Mouse (Mus musculus): ENCODE measurements around the gene Gm20388.

Gm20388 gene

GRCm38 (mm10) chr8:123732332-123732731, 3821.7 kb downstream of the Gm20388 start:
- DNase-seq (ENCODE audit: low spot score): no peak

DNA sequence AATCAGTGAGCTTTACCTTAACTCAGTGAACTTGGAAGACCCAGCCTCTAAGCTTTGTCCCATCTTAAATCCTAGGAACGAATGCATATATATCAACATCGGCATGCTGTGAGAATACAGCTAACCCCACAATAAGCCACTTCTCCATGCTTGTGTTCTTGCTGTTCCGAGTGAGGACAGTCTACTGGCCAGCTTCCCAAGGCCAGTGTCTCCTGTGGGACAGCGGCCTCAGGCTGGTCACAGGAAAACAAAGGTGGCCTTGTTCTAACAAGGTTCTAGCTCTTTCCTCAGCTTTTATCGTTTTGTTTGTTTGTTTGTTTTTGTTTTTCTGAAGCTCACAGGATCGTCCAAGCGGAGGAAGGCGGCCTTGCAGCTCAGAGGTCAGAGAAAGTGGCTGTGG, 3823.8 kb downstream of the Gm20388 start:
- no peak for DNase-seq (ENCODE audit: low spot score)

GRCm38 (mm10) chr8:123736974-123737373, 3826.3 kb downstream of the Gm20388 start:
- no peak for DNase-seq (ENCODE audit: low spot score)

DNA sequence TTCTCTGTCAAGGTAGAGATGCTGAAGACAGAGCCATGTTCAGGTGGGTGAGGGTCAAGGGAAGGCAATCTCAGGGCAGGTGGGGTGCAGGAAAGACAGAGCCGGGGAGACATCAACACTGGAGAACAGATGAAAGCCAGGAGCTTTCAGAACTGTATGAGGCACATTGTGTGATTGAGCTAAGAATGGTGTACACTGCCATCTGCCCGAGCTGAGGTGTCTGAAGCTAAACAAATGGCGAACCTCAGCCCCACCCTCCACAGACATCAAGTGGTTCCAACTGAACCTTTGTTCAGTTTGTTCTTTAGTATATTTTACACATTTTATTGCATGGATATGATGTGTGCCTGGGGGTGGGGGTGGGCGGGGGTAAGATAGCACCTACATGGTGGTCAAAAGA, 3829.6 kb downstream of the Gm20388 start:
- no peak for DNase-seq (ENCODE audit: low spot score)

DNA sequence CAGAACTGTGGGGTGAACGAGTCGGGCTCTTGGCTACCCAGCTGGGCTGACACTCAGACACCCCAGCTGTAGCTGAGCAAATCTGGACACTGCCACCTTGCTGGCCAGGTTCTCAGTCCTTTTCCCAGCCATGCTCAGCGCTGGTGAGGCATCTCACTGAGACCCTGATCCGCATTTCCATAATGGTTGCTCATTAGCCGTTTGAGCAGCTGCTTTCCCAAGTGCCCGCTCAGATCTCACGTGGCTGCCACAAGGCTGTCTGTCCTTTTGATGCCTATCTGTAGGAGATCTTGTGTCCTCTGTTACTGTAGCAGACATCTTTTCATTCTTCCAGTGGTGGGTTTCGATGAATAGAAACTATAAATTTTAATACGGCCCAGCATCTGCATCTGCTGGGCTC, 3830.6 kb downstream of the Gm20388 start:
- DNase-seq (ENCODE audit: low spot score): no peak

DNA sequence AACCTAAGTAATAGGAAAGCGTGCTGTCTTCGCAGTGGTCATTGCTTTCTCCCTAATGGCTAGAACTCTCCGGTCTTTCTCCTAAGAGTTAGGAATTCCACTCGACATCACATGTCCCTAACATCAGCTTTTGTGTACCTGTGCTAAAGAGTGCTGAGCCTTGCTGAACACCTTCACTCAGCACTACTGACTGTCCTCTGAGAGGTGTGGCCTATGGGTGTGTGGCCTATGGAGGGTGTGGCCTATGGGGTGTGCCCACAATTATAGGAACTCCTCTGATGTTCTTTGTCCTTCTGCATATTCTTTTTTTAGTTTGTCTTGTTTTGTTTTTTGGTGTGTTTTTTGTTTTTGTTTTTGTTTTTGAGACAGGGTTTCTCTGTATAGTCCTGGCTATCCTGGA, 3835.8 kb downstream of the Gm20388 start:
- DNase-seq (ENCODE audit: low spot score): no peak

- DNase-seq (ENCODE audit: low spot score): no peak
Measured at GRCm38 (mm10) chr8:123747772-123748171, 3837.1 kb downstream of the Gm20388 start.

- DNase-seq (ENCODE audit: low spot score): no peak
Measured at GRCm38 (mm10) chr8:123750171-123750693, 3839.6 kb downstream of the Gm20388 start.

- no peak for DNase-seq (ENCODE audit: low spot score)
Measured at GRCm38 (mm10) chr8:123752773-123753468, 3842.3 kb downstream of the Gm20388 start.

DNA sequence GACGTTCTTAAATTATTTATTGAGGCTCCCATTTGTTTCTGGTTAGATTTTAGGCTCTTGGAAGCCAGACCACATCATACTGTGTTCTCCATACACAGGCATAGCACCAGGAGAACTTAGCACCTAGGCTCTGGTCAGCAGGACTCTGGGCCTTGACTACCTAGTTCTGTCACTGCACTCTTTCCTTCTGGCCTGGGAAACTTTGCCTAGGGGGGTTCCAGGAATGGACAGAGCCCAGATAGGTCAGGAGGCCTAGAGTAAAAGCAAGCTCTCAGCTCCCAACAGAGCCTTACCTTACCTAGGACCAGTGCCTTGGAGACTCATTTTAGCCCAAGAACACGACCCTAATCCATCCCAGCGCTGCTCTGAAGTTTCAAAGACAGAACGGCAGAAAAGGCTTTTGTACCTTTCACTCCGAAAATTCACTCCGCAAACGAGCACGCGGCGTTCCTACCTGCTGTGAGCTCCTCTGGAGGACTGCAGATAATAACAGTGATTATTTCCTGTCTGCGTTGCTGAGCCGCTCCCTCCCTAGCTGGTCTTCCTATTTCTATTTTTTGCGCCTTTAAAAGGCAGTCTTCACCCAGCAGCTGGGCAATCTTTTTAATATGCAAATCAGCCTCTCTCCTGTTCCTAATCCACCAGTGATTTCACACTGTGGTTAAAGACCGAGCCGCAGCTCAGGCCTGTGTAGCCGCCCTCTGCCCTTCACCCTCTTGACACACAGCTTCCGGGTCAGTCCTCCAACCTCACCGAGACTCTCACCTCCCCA, 3843.1 kb downstream of the Gm20388 start:
- DNase-seq (ENCODE audit: low spot score): no peak

DNA sequence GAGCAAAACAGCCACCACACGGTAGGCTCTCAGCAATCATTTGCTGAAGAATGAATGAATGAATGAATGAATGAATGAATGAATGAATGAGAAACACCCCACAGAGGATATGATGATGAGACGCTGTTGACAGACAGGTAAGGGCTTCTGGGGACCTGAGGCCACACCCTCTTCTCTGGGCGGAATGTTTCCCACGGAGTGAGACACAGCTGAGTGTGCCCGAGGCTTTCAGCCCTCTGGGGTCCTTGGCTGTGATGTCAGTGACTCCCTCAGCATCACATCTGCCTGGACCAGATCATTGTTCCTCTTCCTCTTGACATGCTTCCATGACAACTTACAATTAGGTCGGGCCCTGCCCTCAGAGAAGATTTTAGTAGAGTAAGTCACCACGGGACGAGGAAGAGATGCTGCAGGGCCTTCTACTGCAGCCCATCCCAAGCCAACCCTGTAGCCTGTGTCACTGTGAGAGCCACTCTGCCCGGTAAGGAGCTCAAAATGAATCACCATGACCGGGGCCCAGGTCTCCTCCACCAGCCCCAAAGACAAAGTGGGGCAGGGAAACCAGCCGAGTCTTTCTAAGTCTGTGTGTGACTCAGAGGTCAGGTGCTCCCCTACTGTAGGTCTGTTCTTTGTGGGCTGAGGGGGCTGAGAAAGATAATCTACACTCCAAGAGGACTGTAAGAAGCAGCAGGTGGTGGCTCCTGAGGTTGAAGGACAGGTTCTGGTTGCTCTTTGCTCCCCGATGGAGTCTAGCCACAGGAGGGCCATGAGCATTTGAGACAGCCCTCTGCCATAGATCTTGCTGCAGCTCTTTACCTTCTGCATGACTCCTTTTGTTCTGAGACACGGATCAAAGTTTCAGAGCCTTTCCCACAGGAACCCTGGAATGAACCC, 3844.1 kb downstream of the Gm20388 start:
- DNase-seq (ENCODE audit: low spot score): no peak

- no peak for DNase-seq (ENCODE audit: low spot score)
Measured at GRCm38 (mm10) chr8:123756901-123757300, 3846.3 kb downstream of the Gm20388 start.

DNA sequence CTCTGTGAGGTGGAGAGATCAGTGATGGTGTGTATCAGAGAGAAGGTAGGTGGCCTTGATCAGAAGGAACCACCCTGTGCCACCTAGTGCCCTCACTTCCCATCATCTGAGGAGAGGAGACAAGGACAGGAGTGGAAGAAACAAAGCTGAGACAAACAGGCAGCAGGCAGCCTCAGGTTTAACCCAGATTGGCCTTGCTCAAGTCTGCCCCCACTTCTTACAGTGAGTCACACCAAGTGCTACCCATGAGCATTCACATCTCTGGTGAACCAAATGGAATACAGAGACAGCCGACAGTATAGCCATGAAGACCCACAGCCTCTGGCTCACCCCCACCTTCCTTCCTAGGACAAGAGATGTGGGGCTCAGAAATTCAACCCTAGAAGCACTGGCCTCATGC, 3848.3 kb downstream of the Gm20388 start:
- DNase-seq (ENCODE audit: low spot score): no peak

GRCm38 (mm10) chr8:123759933-123760332, 3849.3 kb downstream of the Gm20388 start:
- no peak for DNase-seq (ENCODE audit: low spot score)

- no peak for DNase-seq (ENCODE audit: low spot score)
Measured at GRCm38 (mm10) chr8:123760579-123760978, 3849.9 kb downstream of the Gm20388 start.

DNA sequence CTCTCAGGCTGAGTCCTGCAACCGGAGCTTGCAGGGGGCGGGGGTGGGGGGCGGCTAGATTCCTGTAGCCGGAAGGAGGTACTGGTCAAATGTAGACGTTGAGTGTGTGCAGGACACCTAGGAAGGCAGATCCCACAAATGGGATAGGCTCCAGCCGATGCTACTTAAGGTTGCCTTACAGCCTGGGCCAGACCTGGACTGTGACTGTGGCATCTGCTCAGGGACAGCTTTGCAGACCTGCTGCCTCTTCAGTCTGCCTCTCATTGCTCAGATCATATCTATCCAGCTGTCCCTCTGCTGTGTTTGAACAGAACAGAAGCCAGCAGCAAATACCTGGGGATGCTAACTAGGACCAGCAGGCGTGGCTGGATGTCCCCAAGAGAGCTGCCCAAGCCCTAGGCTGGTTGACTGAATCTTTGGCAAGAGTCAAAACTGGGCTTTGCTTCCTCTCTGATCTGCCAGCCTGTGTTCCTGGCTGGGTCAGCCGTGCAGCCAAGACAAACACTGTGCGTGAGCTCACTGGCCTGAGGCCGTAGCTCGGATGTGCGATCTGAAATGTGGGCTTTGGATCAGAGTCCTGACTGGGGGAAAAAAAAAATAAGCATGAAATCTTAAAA, 3850.7 kb downstream of the Gm20388 start:
- DNase-seq (ENCODE audit: low spot score): no peak

DNA sequence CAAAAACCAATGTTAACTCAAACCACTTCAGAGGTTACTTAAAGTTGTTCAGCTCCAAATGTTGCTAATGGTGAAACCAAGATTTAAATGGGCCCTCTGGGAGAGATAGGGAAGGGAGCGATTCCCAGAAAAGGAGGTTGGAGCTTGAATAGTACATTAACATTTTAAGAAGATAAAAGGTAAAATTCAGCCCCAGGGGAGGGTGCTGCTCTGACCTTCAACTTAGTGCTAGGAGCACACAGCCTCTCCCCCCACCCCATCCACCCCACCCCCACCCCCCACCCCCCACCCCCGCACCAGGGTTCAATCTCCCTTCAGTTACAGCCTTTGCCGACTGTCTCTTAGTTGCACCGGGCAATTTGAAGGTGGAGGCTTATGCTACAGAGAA, 3851.2 kb downstream of the Gm20388 start:
- no peak for DNase-seq (ENCODE audit: low spot score)

DNA sequence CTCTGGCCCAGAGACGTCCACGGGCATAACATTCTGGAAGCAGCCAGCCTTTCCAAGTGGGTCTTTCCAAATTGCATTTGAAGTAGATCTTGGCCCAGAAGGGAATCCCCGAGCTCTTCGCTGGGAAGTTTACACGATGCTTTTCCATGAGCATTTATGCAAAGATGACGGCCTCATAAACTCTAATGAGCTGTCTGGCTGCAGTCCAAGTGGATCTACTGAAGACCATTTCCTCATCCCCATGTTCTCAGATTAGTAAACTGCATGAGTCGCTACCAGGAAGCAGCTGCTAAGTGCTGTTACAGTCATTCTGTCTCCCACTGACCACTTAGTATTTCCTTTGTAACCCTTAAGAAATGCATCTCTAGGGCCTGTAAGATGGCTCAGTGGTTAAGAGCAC, 3852.7 kb downstream of the Gm20388 start:
- peak; percentile 40 for DNase-seq (ENCODE audit: low spot score)

DNA sequence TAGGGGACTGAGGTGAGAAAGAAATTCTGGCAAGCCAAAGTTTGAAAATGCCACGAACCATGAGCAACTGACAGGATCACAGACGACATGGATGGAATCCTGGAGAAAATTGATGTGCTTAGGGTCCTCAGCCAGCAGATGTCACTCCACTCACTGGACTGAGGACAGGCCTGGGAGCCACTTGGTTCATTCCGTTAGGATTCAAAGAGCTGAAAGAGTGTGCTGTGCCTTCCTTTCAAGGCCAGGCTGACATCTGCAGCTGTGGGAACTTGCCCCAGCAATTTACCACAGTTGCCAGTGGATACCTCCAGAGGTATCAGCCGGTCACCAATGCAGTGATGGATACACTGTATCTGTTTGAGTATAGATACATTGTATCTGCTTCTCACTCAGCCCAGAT, 3854.0 kb downstream of the Gm20388 start:
- no peak for DNase-seq (ENCODE audit: low spot score)

DNA sequence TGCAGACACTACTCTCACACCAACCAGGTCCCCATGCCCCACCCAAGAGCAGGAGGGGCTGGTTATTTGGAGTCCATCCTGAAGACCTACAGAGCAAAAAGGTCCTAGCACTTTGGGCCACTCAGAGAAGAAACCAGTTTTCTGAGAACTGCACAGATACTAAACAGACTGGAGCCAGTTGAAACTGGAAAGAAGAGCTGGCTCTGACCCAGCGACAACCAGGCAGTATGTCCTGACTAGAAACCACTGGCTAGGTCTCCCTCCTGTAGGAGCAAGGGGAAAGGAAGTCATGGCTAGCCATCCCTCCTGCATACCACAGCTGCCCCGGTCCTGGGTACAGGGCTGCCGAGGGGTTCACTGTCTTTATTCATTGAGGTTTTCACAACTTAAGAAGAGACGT, 3855.9 kb downstream of the Gm20388 start:
- no peak for DNase-seq (ENCODE audit: low spot score)

GRCm38 (mm10) chr8:123767874-123768273, 3857.2 kb downstream of the Gm20388 start:
- no peak for DNase-seq (ENCODE audit: low spot score)

Data from urinary bladder, postnatal 25 days (tissue).